Comparison of ENCODE assay signal across 19 mouse cellular contexts in genomic region chr13:114077181-114077580, GRCm38 (mm10).
A peak's percentile ranks its signal among the peaks of the same experiment; 100 is the strongest.
DNase-seq lines count a peak whose midpoint lies in the region; ATAC-seq and TF ChIP-seq lines count a peak whose summit lies in the region.
"Had no signal": no experiment of that assay in that cellular context is flagged by ENCODE, and none has a peak within 500 bp of the region (broad histone marks: within the 10 kb centered on the region; RNA-seq: fewer than 3 reads in every experiment).

No protein-coding gene starts in this region.

- no peaks in the 10 kb centered on the region for H3K27me3 ChIP-seq in heart, embryonic 10.5 days (ENCODE audit: insufficient read depth, poor library complexity, severe bottlenecking)
- H3K27me3 ChIP-seq in hindbrain, postnatal 0 days (ENCODE audit: insufficient read depth, low read length) = no peaks in the 10 kb centered on the region
- no peaks in the 10 kb centered on the region for H3K27me3 ChIP-seq in neural tube, embryonic 15.5 days (replicated peaks)
- H3K27me3 ChIP-seq: heart, embryonic 13.5 days; intestine, embryonic 15.5 days; liver, embryonic 12.5 days had no signal

- no peak for ATAC-seq in hindbrain, postnatal 0 days
- ATAC-seq in neural tube, embryonic 15.5 days (ENCODE audit: low FRiP score) = 0 out of 2 replicates have a peak, but pooled peaks have one; percentile 58
- ATAC-seq: liver, embryonic 12.5 days had no signal

- no peak overlapping the region for H3K9ac ChIP-seq in hindbrain, postnatal 0 days (replicated peaks; ENCODE audit: low read length)
- no peak overlapping the region for H3K9ac ChIP-seq in neural tube, embryonic 15.5 days (replicated peaks)
- H3K9ac ChIP-seq: heart, embryonic 13.5 days; intestine, embryonic 15.5 days; liver, embryonic 12.5 days; lung, embryonic 14.5 days had no signal

- H3K4me3 ChIP-seq in heart, embryonic 10.5 days = no peak overlapping the region
- H3K4me3 ChIP-seq in hindbrain, postnatal 0 days (ENCODE audit: low read length) = no peak overlapping the region
- no peak overlapping the region for H3K4me3 ChIP-seq in neural tube, embryonic 15.5 days (replicated peaks)
- H3K4me3 ChIP-seq: heart, embryonic 13.5 days; intestine, embryonic 15.5 days; left cerebral cortex, adult 2 months; liver, embryonic 12.5 days had no signal

- no peak overlapping the region for H3K4me2 ChIP-seq in hindbrain, postnatal 0 days (ENCODE audit: low read depth, low read length)
- H3K4me2 ChIP-seq in neural tube, embryonic 15.5 days = no peak overlapping the region
- H3K4me2 ChIP-seq: heart, embryonic 13.5 days; intestine, embryonic 15.5 days; liver, embryonic 12.5 days; lung, embryonic 14.5 days had no signal

- H3K27ac ChIP-seq in heart, embryonic 10.5 days = no peak overlapping the region
- no peak overlapping the region for H3K27ac ChIP-seq in hindbrain, postnatal 0 days
- H3K27ac ChIP-seq in neural tube, embryonic 15.5 days (replicated peaks) = no peak overlapping the region
- H3K27ac ChIP-seq: heart, embryonic 13.5 days; intestine, embryonic 15.5 days; left cerebral cortex, adult 2 months; liver, embryonic 12.5 days had no signal

- TF ChIP-seq CTCF in hindbrain, postnatal 0 days (IDR thresholded peaks at IDR 0.05; ENCODE audit: low read depth) = no peak

- intact Hi-C loops in heart, postnatal 36 days (cut with DNase I) = loop anchor here (5.0 kb wide), 1 partner anchor 195 kb away; no protein-coding TSS in a partner anchor

- no peaks in the 10 kb centered on the region for H3K4me1 ChIP-seq in heart, embryonic 10.5 days
- 0 out of 2 replicates have a peak, but pooled peaks cover 3% of the 10 kb centered on the region for H3K4me1 ChIP-seq in hindbrain, postnatal 0 days (ENCODE audit: insufficient read depth, low read length)
- peaks cover 11% of the 10 kb centered on the region; the same call in 1 of the 2 replicates for H3K4me1 ChIP-seq in neural tube, embryonic 15.5 days
- H3K4me1 ChIP-seq: heart, embryonic 13.5 days; intestine, embryonic 15.5 days; liver, embryonic 12.5 days had no signal

- DNase-seq in heart, embryonic 10.5 days (ENCODE audit: low spot score) = peak; percentile 22
- no peak for DNase-seq in heart, postnatal 36 days
- peak; percentile 52 for DNase-seq in retina, postnatal 1 day
- no peak for DNase-seq in retina, embryonic 14.5 days (ENCODE audit: low spot score)
- peak; percentile 40 for DNase-seq in hindbrain, postnatal 0 days (ENCODE audit: low spot score)
- DNase-seq in left cerebral cortex, adult 11 months (ENCODE audit: low spot score) = no peak
- no peak for DNase-seq in thymus, postnatal 4 days
- DNase-seq: adrenal gland, adult 8-10 months; cerebellum, adult 9-11 months; kidney, adult 9 months; kidney, postnatal 25 days; lung, postnatal 4 days; thymus, postnatal 36 days had no signal

- 88% methylated on average over 9 of the region's 9 CpGs for WGBS in heart, embryonic 10.5 days
- 64% methylated on average over 9 of the region's 9 CpGs for WGBS in hindbrain, postnatal 0 days
- 70% methylated on average over 9 of the region's 9 CpGs for WGBS in neural tube, embryonic 15.5 days

- H3K36me3 ChIP-seq in heart, embryonic 10.5 days = no peaks in the 10 kb centered on the region
- no peaks in the 10 kb centered on the region for H3K36me3 ChIP-seq in hindbrain, postnatal 0 days (ENCODE audit: insufficient read depth, low read length)
- H3K36me3 ChIP-seq in neural tube, embryonic 15.5 days = no peaks in the 10 kb centered on the region
- H3K36me3 ChIP-seq: heart, embryonic 13.5 days; intestine, embryonic 15.5 days; liver, embryonic 12.5 days had no signal

- no peaks in the 10 kb centered on the region for H3K9me3 ChIP-seq in heart, embryonic 10.5 days
- H3K9me3 ChIP-seq in hindbrain, postnatal 0 days (ENCODE audit: low read length) = no peaks in the 10 kb centered on the region
- no peaks in the 10 kb centered on the region for H3K9me3 ChIP-seq in neural tube, embryonic 15.5 days (replicated peaks)
- H3K9me3 ChIP-seq: heart, embryonic 13.5 days; intestine, embryonic 15.5 days; liver, embryonic 12.5 days had no signal

Comparison
In these comparisons a context has a peak if more than half of its experiments do, and no peak if none do; other contexts are left out.
1. DNase-seq: peak in heart, embryonic 10.5 days (single experiment), retina, postnatal 1 day (single experiment) and hindbrain, postnatal 0 days (single experiment); none in heart, postnatal 36 days (0 of 2), retina, embryonic 14.5 days (single experiment), left cerebral cortex, adult 11 months (single experiment) and thymus, postnatal 4 days (single experiment).